Mouse (Mus musculus) midbrain, embryonic 10.5 days (tissue): ENCODE measurements at regions not wholly inside any gene's neighbourhood (a gene's known extent, or its start where the extent isn't known, plus 50 kb on each side); places are given as distances from the start of the nearest gene placed in this dataset.
"Not testable (repeated sequence)": the region's sequence is repeated elsewhere in the genome, so short reads cannot be mapped to it uniquely, and the experiment has no call there.

Source experiments
- DNase-seq: peaks from one replicate; pipeline ENCODE4 v3.0.0-alpha.2; 2017; ENCODE audit warnings: low spot score
- H3K27ac ChIP-seq: fragments of 300-500 bp; sonication (generic); replicated peaks from 2 replicates; pipeline ENCODE4 v1.5.1; 2016; ENCODE audit warnings: mild to moderate bottlenecking
- H3K27me3 ChIP-seq: fragments of 300-500 bp; sonication (generic); 2 replicates; pipeline ENCODE4 v1.6.1; 2016; ENCODE audit warnings: low read depth, mild to moderate bottlenecking; ENCODE audit not compliant: poor library complexity, severe bottlenecking
- H3K36me3 ChIP-seq: fragments of 300-500 bp; sonication (generic); 2 replicates; pipeline ENCODE4 v1.6.1; 2016; ENCODE audit warnings: mild to moderate bottlenecking, moderate library complexity
- H3K4me1 ChIP-seq: fragments of 300-500 bp; sonication (generic); 2 replicates; pipeline ENCODE4 v1.6.1; 2016
- H3K4me3 ChIP-seq: fragments of 300-500 bp; sonication (generic); 2 replicates; pipeline ENCODE4 v1.5.1; 2016; ENCODE audit warnings: mild to moderate bottlenecking, moderate library complexity
- H3K9me3 ChIP-seq: fragments of 300-500 bp; sonication (generic); replicated peaks from 2 replicates; pipeline ENCODE4 v1.6.1; 2016; ENCODE audit warnings: mild to moderate bottlenecking
- WGBS: fragments of 180-500 bp; shearing (Covaris S2); methylation state at CpG from one replicate; pipeline ENCODE4 v1.1.7; 2016; 5-methylcytosine and 5-hydroxymethylcytosine counted together

DNA sequence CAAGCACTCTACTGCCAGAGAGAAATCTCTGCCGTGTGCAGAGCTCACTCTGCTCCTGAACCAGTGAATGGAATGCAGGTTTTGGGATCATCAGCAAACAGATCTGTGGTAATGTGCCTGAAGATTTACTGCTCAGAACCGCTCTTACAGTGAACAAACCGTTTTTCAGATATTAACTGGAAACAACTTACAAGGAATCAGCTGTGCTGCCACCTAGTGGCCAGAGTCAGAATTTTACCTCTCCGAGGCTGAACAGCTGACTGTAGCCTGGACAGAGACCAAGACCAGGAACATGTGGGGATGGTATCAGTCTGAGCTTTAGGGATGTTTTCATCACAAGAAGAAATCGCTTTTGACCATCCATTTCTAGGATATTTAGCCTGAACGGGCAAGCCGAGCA is 65.3 kb downstream of the Gm15023 start:
- H3K4me3 ChIP-seq, H3K4me1 ChIP-seq, DNase-seq, H3K9me3 ChIP-seq, H3K27ac ChIP-seq, H3K36me3 ChIP-seq, H3K27me3 ChIP-seq: not testable (repeated sequence)
- 38% methylated on average over 7 of the region's 7 CpGs for WGBS

DNA sequence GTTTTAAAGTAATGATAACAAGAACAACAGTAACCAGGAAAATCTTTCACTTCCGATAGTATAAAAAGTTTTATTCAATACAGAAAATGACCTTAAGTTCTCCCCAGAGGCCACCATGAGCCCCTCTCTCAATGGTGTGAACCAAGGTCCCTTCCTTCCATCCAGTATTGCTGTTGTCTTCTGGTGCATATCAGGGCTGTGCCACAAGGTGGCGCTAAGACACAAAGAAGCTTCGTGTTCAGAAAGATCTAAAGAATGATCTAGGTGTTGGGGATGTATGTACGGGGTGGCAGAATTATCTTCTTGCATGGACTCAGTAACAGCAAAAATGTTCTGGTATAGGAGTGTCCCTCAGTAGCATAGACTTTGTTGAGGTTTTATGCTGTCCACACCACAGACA is 66.6 kb downstream of the Gm15023 start:
- not testable (repeated sequence) for H3K4me3 ChIP-seq, H3K27ac ChIP-seq, H3K27me3 ChIP-seq, H3K9me3 ChIP-seq, H3K4me1 ChIP-seq, H3K36me3 ChIP-seq
- 28% methylated on average over 4 of the region's 4 CpGs for WGBS
- DNase-seq, result peak; percentile 39

DNA sequence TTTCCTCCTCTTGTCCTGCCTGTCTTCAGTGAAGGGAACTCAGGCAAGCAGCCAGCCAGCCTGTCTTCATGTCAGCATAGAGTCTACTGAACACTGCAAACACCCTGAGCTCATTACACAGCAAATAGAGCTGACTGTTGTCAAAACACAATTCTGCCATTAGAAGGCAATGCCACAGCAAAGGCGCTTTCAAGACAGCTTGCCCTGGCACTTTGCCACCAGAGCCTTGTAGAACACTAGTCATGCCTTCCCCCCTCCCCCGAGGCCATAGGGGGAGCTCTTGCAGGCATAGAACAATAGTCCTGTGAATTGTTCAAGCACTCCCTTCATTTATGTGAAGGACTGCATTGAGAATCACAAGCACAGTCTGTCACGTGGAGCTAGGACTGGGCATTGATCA is 75.8 kb downstream of the Gm15023 start:
- 68% methylated on average over 3 of the region's 3 CpGs for WGBS
- H3K27ac ChIP-seq, result no peak overlapping the region
- no peaks in the 10 kb centered on the region for H3K9me3 ChIP-seq
- H3K27me3 ChIP-seq, result peaks cover 66% of the 10 kb centered on the region
- no peaks in the 10 kb centered on the region for H3K36me3 ChIP-seq
- H3K4me1 ChIP-seq, result no peaks in the 10 kb centered on the region
- no peak for DNase-seq
- H3K4me3 ChIP-seq, result no peak overlapping the region

DNA sequence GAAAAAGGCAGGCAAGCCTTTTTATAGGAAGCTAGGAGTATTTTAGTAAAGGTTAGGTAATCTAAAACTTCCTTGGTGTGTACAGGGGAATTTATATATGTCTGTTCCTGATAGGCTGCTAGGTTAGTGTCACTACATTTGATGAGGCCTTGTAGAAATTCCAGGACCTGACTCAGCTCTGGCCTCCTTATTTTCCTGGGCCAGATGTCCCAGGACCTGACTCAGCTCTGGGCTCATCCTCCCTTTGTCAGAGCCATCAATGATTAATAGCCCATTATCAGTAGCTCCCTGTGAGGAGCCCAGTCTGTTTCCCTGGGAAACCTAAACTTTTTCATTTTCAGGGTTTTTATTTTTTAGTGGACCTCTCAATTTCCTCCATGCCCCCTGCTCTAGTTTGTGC is 79.3 kb downstream of the Gm15023 start:
- Histone ChIP-seq H3K27me3 (peaks cover 73% of the 10 kb centered on the region), H3K9me3 (no peaks in the 10 kb centered on the region), H3K27ac (no peak overlapping the region), H3K4me3 (no peak overlapping the region), H3K4me1 (no peaks in the 10 kb centered on the region), H3K36me3 (no peaks in the 10 kb centered on the region)
- DNase-seq, result no peak

DNA sequence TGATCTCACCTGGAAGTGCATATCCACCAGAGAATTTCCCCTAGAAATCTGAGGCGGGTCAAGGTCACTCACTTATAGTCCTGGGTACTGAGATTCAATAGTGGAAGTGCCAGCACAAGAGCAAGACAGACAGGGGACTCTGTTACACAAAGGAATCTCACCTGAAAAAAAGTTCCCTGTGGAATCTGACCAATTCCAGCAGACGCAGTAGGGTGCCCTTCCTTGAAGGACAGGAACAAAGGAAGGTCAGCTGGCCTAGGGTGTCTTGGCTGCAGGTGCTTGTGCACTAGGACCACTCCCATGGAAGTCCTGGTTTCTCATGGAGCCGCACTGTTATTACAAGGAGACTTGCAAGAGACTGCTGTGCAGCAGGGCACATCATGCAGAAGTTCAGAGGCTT is 81.2 kb downstream of the Gm15023 start:
- no peak overlapping the region for H3K27ac ChIP-seq
- no peaks in the 10 kb centered on the region for H3K9me3 ChIP-seq
- H3K36me3 ChIP-seq, result no peaks in the 10 kb centered on the region
- no peak overlapping the region for H3K4me3 ChIP-seq
- WGBS, result 62% methylated on average over 3 of the region's 3 CpGs
- DNase-seq, result no peak
- H3K4me1 ChIP-seq, result no peaks in the 10 kb centered on the region
- peaks cover 70% of the 10 kb centered on the region for H3K27me3 ChIP-seq

DNA sequence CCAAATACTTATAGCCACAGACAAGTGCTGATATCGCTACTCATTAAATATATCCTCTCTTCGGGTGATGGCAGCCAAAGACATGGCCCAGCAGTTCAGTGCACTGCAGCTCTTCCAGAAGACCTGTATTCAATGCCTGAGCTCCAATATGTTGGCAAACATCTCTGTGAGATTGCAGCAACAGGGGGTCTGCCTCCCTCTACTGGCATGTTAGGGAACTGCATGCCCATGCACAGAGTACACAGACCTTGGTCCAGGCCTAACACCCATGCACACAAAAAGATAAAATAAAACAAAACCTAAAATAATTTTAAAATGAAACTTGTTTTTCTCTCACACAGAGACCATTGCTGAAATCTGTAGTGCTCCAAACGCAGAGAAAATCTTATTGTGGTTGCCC is 82.1 kb upstream of the Zmat1 start:
- not testable (repeated sequence) for H3K4me3 ChIP-seq, H3K9me3 ChIP-seq, H3K4me1 ChIP-seq, H3K27ac ChIP-seq, H3K36me3 ChIP-seq
- 36% methylated on average over 3 of the region's 3 CpGs for WGBS
- peaks cover 40% of the 10 kb centered on the region for H3K27me3 ChIP-seq
- peak; percentile 31 for DNase-seq

DNA sequence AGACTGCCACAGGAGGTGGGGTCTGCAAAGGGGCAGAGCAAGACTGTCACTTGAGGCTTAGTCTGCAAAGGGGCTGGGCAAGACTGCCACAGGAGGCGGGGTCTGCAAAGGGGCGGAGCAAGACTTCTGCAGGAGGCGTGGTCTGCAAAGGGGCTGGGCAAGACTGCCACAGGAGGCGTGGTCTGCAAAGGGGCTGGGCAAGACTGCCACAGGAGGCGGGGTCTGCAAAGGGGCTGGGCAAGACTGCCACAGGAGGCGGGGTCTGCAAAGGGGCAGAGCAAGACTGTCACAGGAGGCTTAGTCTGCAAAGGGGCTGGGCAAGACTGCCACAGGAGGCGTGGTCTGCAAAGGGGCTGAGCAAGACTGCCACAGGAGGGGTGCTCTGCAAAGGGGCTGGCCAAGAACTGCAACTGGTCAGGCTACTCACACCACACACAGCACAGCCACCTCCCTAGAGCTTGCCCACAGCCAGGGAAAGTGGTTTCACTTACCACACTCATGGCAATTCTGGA is 78.1 kb upstream of the Zmat1 start:
- H3K4me3 ChIP-seq, H3K9me3 ChIP-seq, H3K27ac ChIP-seq, H3K4me1 ChIP-seq, H3K36me3 ChIP-seq: not testable (repeated sequence)
- peaks cover 51% of the 10 kb centered on the region for H3K27me3 ChIP-seq
- peak; percentile 31 for DNase-seq
- WGBS, result 29% methylated on average over 7 of the region's 7 CpGs

DNA sequence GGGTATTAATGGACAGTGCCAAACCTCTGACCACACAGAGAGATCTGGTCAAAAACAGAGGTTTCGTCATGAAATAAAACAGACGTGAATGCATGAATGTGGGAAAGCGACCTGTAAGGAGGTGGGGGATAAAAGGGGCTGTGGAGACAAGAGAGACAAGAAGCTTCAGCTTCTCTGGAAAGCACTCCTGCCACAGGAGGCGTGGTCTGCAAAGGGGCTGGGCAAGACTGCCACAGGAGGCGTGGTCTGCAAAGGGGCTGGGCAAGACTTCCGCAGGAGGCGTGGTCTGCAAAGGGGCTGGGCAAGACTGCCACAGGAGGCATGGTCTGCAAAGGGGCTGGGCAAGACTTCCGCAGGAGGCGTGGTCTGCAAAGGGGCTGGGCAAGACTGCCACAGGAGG is 77.6 kb upstream of the Zmat1 start:
- H3K4me1 ChIP-seq, H3K27ac ChIP-seq, H3K4me3 ChIP-seq, H3K9me3 ChIP-seq, H3K36me3 ChIP-seq, DNase-seq: not testable (repeated sequence)
- peaks cover 55% of the 10 kb centered on the region for H3K27me3 ChIP-seq
- 27% methylated on average over 7 of the region's 9 CpGs for WGBS

DNA sequence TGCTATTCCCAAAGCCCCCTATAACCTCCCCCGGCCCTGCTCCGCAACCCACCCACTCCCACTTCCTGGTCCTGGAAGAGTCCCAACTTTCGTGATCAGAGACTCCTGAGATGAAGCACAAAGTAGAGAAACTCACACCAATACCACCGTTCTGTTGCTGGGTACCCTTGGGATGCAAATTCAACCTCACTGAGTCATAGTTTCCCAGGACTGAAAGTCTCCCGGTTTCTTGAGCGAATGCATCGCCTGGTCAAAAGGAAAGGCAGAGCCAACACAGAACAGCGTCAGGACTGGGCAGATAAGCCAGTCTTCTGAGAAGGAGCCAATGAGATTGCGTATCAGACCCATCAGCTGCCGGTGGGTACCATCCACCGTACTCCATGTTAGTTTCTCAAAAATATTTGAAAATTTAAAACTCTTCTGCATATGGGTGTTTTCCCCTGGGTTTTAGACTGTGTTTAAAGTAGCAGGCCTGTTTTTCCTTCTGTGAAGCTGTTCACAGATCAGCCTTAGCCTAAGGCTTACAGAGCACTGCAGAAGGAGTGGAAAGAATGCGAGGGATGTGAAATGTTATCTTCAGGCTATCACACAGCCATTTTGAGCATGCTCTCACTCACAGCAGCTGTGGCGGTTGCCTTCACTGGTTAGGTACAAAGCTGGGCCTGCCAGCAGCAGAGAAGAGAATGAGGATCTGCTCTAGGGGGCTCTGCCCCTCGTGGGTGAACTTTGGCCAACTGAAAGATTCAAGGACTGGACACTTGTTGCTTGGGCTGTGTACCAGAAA is 77.0 kb upstream of the Zmat1 start:
- H3K4me1 ChIP-seq, H3K9me3 ChIP-seq, H3K4me3 ChIP-seq, H3K36me3 ChIP-seq, DNase-seq, H3K27ac ChIP-seq: not testable (repeated sequence)
- peaks cover 61% of the 10 kb centered on the region for H3K27me3 ChIP-seq
- WGBS, result 81% methylated on average over 14 of the region's 14 CpGs

DNA sequence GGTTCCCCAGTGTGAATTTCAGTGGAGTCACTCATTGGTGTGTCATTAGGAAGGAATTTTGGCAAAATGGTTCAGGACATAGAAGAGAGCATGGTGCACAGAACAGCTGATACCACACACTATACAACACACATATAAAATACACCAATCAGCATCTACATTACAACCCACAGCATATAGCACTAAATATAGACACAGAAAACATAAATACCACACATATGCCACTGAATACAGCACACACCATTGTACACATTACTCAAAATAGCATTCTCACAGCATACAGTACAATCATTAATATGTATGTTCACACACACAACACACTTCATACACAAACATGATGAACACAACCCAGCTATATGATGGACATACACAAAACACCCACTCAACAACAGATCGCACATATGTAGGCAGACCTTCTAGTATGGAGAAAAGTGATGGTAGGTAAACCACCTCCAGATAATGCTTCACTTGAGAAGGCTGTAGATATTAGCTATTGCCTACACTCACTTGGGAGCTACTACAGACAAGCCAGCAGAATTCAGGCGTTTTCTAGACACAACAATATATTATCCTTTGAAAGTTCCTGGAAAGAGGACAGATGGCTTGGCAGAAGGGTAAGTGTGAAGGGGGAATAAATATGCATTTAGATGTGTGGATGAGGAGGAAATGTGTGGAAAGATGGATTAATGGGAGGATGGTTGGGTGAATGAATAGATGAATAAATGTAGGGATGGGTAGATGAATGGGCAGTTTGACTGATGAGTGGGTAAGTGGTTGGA is 71.6 kb upstream of the Zmat1 start:
- H3K27ac ChIP-seq, result no peak overlapping the region
- 86% methylated on average over 2 of the region's 2 CpGs for WGBS
- no peaks in the 10 kb centered on the region for H3K4me1 ChIP-seq
- H3K4me3 ChIP-seq, result no peak overlapping the region
- no peaks in the 10 kb centered on the region for H3K36me3 ChIP-seq
- no peaks in the 10 kb centered on the region for H3K9me3 ChIP-seq
- DNase-seq, result no peak
- peaks cover 100% of the 10 kb centered on the region for H3K27me3 ChIP-seq

DNA sequence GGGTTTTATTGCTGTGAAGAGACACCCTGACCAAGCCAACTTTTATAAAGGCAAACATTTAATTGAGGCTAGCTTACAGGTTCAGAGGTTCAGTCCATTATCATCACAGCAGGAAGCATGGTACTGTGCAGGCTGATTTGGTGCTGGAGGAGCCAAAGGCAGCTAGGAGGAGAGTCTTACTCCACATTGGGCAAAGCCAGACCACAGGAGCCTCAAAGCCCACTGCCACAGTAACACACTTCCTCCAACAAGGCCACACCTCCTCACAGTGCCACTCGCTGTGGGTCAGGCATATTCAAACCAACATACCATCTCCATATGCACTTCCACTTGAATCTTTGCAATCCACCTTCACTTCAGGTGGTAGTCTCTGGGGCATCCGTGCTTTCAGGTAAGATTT is 70.4 kb upstream of the Zmat1 start:
- Histone ChIP-seq H3K9me3 (no peaks in the 10 kb centered on the region), H3K27me3 (peaks cover 100% of the 10 kb centered on the region), H3K4me3 (no peak overlapping the region), H3K27ac (no peak overlapping the region), H3K4me1 (no peaks in the 10 kb centered on the region), H3K36me3 (no peaks in the 10 kb centered on the region)
- DNase-seq, result no peak
- 79% methylated on average over 2 of the region's 2 CpGs for WGBS

DNA sequence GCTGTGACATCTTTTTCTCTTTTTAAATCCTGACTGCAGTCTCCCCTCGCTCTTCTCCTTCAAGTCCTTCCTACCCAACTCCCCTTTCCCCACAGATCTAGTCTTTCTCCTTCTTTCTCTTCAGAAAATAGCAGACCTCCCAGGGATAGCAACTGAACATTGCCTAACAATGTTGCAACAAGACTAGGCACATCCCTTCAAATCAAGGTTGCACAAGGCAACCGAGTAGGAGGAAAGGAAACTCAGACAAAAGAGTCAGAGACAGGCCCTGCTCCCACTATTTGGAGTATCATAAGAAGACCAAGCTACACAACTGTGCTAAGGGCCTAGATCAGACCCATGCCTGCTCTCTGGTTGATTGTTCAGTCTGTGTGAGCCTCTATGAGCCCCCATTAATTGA is 66.9 kb upstream of the Zmat1 start:
- no peak overlapping the region for H3K4me3 ChIP-seq
- WGBS, result 73% methylated on average over 2 of the region's 2 CpGs
- DNase-seq, result no peak
- no peaks in the 10 kb centered on the region for H3K9me3 ChIP-seq
- no peaks in the 10 kb centered on the region for H3K36me3 ChIP-seq
- H3K27me3 ChIP-seq, result peaks cover 92% of the 10 kb centered on the region
- H3K27ac ChIP-seq, result no peak overlapping the region
- H3K4me1 ChIP-seq, result no peaks in the 10 kb centered on the region

DNA sequence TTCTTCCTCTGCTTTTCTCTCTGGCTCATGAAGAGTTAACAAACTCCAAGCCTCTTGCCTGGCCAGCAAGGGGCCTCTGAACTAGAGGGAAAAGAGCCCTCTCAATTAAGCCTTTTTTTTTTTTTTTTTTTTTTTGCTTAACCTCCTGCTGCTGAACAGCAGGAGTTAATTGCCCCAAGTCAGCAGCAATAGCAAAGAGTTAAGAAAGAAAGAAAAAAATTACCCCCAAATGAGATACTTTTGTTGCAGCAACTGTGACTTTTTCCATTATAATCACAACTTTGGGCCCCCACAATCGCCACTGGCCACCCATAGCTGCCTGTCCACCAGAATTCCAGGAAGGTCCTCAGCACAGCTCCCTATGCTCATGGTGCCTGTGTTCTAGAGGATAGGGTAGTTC is 60.4 kb upstream of the Zmat1 start:
- Histone ChIP-seq H3K4me1 (no peaks in the 10 kb centered on the region), H3K27ac (no peak overlapping the region), H3K4me3 (no peak overlapping the region), H3K27me3 (peaks cover 74% of the 10 kb centered on the region), H3K9me3 (no peaks in the 10 kb centered on the region), H3K36me3 (no peaks in the 10 kb centered on the region)
- WGBS, result 16% methylated on average over 1 of the region's 1 CpGs
- no peak for DNase-seq
